Mouse (Mus musculus) spleen, adult 2 months (tissue): Measurements from ENCODE around the gene Cars2.
"Not testable (repeated sequence)": the region's sequence is repeated elsewhere in the genome, so short reads cannot be mapped to it uniquely, and the experiment has no call there.

Experiments
- CTCF ChIP-seq: fragments of 200-500 bp; IDR thresholded peaks from 2 replicates; pipeline ENCODE4 v1.5.1; 2011; ENCODE audit warnings: mild to moderate bottlenecking, inconsistent platforms; ENCODE audit not compliant: insufficient read depth, insufficient read length, insufficient replicate concordance; ENCODE audit errors: extremely low read depth
- POLR2A ChIP-seq: fragments of 200-500 bp; IDR thresholded peaks from 2 replicates; pipeline ENCODE4 v1.6.1; 2011; ENCODE audit warnings: low read depth, low read length, inconsistent platforms

GRCm38 (mm10) chr8:11568193-11568592, 17.6 kb upstream of the Cars2 start:
- not testable (repeated sequence) for TF ChIP-seq POLR2A, CTCF
